Mouse (Mus musculus): ENCODE results near the gene Olfr1208.

Gene Olfr1208

DNA sequence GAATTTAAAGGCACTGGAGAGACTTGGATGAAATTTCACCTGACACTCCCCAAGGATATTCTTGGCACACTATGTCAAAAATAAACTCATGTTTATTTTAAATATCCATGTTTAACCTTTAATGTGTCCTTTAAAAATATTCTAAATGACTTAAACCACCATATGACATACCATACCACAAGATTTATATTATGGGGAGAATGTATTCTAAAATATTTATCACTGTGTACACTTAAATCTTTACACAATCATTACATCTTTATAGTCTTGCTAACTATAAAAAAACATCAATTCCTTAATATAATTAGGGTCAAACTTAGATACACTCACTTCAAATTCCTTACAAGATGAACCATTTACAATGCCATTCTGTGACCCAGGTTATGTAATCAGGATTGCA lies at the start of gene Olfr1208:
TSS of gene Olfr1208 (minus strand) at position 101 of the 400 bp plus-strand sequence.
- no peak for DNase-seq

- no peak for DNase-seq
Measured at GRCm38 (mm10) chr2:88938011-88938410, 35.9 kb upstream of the Olfr1208 start, which contains the start of gene Olfr1211. Gene Olfr1211, minus strand, starts transcription at chr2:88938111.

GRCm38 (mm10) chr2:88915057-88915456 lies 12.9 kb upstream of the Olfr1208 start, which contains the start of gene Olfr1209:
Gene Olfr1209, minus strand, starts transcription at chr2:88915157.
- DNase-seq: no peak

GRCm38 (mm10) chr2:88862931-88863330 lies 39.2 kb downstream of the Olfr1208 start, which contains the start of gene Olfr1206:
Gene Olfr1206, plus strand, starts transcription at chr2:88863231.
- no peak for DNase-seq

DNA sequence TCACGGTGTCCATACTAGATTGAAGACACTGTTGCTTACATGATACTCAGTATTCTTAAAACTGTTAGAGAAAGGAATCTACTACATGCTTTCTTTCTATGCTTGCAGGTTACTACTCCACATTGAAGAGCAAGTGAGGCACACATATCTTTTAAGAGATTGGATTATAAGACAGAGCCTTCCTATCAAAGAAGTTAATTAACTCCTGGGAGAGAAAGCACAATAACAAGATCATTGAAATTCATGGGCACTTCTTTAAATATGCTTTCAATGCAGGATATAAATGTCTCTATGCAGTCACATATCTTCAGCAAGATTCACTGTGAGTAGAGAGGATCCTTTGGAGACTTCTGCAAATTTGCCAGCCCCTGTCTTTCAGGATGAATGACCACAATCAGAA lies 53.1 kb downstream of the Olfr1208 start, which contains the start of gene Olfr1204:
TSS of gene Olfr1204 (plus strand) at position 301 of the 400 bp plus-strand sequence.
- no peak for DNase-seq

Data from heart, adult 11 months (tissue).